Mouse (Mus musculus): ENCODE measurements around the gene Dnaja2. TPM values are rescaled to one million over a fixed set of nuclear protein-coding genes. Genes with fewer than 3 reads are reported as not detected.

Dnaja2 gene
- 228 TPM for polyA plus RNA-seq (2017; shearing (Covaris generic))

GRCm38 (mm10) chr8:85555181-85556145 is at the start of gene Dnaja2:
Gene Dnaja2 (minus strand): TSS chr8:85555344.

GRCm38 (mm10) chr8:85492125-85492875 is 62.8 kb downstream of the Dnaja2 start, which contains the start of gene Gpt2:
Gene Gpt2 (plus strand): TSS chr8:85492576.

Other genes starting within 250 kb of the Dnaja2 start
- not detected for gene Mylk3, start 169.0 kb downstream of the Dnaja2 start, polyA plus RNA-seq (2017; shearing (Covaris generic))
- gene 4921524J17Rik, start 122.5 kb downstream of the Dnaja2 start, polyA plus RNA-seq (2017; shearing (Covaris generic)) = 45.6 TPM
- gene Gpt2, start 62.8 kb downstream of the Dnaja2 start, polyA plus RNA-seq (2017; shearing (Covaris generic)) = 0.87 TPM
- gene Neto2, start 145.6 kb upstream of the Dnaja2 start, polyA plus RNA-seq (2017; shearing (Covaris generic)) = 1.5 TPM